Mouse (Mus musculus): Measurements from ENCODE around the gene Notch4. TPM values are rescaled to one million over a fixed set of nuclear protein-coding genes. Genes with fewer than 3 reads are reported as not detected.
A peak's percentile ranks its signal among the peaks of the same experiment; 100 is the strongest.

The Notch4 gene
- polyA plus RNA-seq, 1 experiment from 2014 or later, result 5.2 TPM

DNA sequence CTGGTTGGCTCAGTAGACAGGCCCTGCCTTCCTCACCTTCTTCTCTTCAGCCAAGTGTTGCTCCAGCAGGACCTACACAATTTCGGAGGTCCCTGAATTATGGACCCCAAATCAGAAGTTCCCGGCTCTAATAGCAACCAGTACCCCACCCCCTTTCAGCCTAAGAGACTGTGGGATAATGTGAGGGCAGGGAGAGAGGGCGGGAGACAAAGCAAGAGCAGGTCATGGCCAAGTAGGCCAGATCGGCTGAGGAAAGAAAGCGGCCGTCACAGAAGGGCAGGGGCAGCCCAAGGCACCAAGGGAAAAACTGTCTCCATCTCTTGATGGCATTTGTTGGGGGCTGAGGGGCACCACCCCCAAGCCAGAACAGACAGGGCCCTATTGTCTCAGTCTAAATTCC, 51.8 kb downstream of the Notch4 start, which contains the start of gene Egfl8:
Gene Egfl8, minus strand, starts transcription at position 101 of the 400 bp plus-strand sequence.
- ATAC-seq (ENCODE audit: insufficient number of reproducible peaks, low FRiP score, low TSS enrichment, low read depth) (no peak), DNase-seq (ENCODE audit: low spot score) (no peak)
- no peaks in the 10 kb centered on the region for H3K27me3 ChIP-seq (ENCODE audit: control insufficient read depth, insufficient read depth, low read length)
- no peaks in the 10 kb centered on the region for H3K4me1 ChIP-seq (ENCODE audit: control insufficient read depth, insufficient read depth, low read length)
- WGBS, result 83% methylated on average over 6 of the region's 6 CpGs
- H3K36me3 ChIP-seq (ENCODE audit: control insufficient read depth, insufficient read depth, low read length), result peaks cover 24% of the 10 kb centered on the region
- no peak within 1 kb of the TSS for H3K4me2 ChIP-seq (ENCODE audit: low read depth, severe bottlenecking)
- H3K27ac ChIP-seq (replicated peaks; ENCODE audit: low read depth, low read length), result no peak within 1 kb of the TSS
- no peak within 1 kb of the TSS for H3K9ac ChIP-seq (ENCODE audit: low read length)
- no peak within 1 kb of the TSS for H3K4me3 ChIP-seq (ENCODE audit: low read depth, low read length)
- H3K9me3 ChIP-seq (ENCODE audit: control insufficient read depth, low read length), result no peaks in the 10 kb centered on the region

DNA sequence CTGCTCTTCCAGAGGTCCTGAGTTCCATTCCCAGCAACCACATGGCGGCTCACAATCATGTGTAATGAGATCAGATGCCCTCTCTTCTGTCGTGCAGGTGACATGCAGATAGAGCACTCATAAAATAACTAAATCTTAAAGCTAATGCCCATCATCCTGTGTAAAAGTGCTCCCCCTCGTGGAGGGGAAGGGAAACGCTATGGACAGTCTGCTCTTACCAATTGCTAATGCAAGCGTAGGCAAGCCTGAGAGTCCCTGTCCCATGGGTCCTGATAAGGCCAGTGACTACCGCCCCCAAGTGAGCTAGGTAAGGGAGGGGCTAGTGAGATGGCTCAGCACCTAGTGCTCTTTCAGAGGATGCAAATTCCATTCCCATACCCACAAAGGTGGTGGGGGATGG, 54.9 kb downstream of the Notch4 start:
- H3K4me2 ChIP-seq (ENCODE audit: low read depth, severe bottlenecking), result no peak overlapping the region
- H3K4me3 ChIP-seq (ENCODE audit: low read depth, low read length), result no peak overlapping the region
- no peaks in the 10 kb centered on the region for H3K4me1 ChIP-seq (ENCODE audit: control insufficient read depth, insufficient read depth, low read length)
- H3K9me3 ChIP-seq (ENCODE audit: control insufficient read depth, low read length), result no peaks in the 10 kb centered on the region
- 21% methylated on average over 6 of the region's 6 CpGs for WGBS
- H3K36me3 ChIP-seq (ENCODE audit: control insufficient read depth, insufficient read depth, low read length), result peaks cover 2% of the 10 kb centered on the region; the same call in 1 of the 2 replicates
- H3K27me3 ChIP-seq (ENCODE audit: control insufficient read depth, insufficient read depth, low read length), result no peaks in the 10 kb centered on the region
- H3K27ac ChIP-seq (replicated peaks; ENCODE audit: low read depth, low read length), result no peak overlapping the region
- ATAC-seq (ENCODE audit: insufficient number of reproducible peaks, low FRiP score, low TSS enrichment, low read depth) (no peak), DNase-seq (ENCODE audit: low spot score) (peak; percentile 74)
- no peak overlapping the region for H3K9ac ChIP-seq (ENCODE audit: low read length)

GRCm38 (mm10) chr17:34621006-34621405, 56.9 kb downstream of the Notch4 start:
- Histone ChIP-seq H3K36me3 (ENCODE audit: control insufficient read depth, insufficient read depth, low read length) (no peaks in the 10 kb centered on the region), H3K4me2 (ENCODE audit: low read depth, severe bottlenecking) (no peak overlapping the region), H3K9me3 (ENCODE audit: control insufficient read depth, low read length) (no peaks in the 10 kb centered on the region), H3K4me3 (ENCODE audit: low read depth, low read length) (no peak overlapping the region), H3K27ac (replicated peaks; ENCODE audit: low read depth, low read length) (no peak overlapping the region), H3K9ac (ENCODE audit: low read length) (no peak overlapping the region), H3K4me1 (ENCODE audit: control insufficient read depth, insufficient read depth, low read length) (peaks cover under 1% of the 10 kb centered on the region; the same call in 1 of the 2 replicates), H3K27me3 (ENCODE audit: control insufficient read depth, insufficient read depth, low read length) (no peaks in the 10 kb centered on the region)
- DNase-seq (ENCODE audit: low spot score), result no peak
- ATAC-seq (ENCODE audit: insufficient number of reproducible peaks, low FRiP score, low TSS enrichment, low read depth), result no peak
- 86% methylated on average over 8 of the region's 8 CpGs for WGBS

- Histone ChIP-seq H3K9ac (ENCODE audit: low read length) (no peak overlapping the region), H3K4me2 (ENCODE audit: low read depth, severe bottlenecking) (no peak overlapping the region), H3K27me3 (ENCODE audit: control insufficient read depth, insufficient read depth, low read length) (no peaks in the 10 kb centered on the region), H3K27ac (replicated peaks; ENCODE audit: low read depth, low read length) (no peak overlapping the region), H3K9me3 (ENCODE audit: control insufficient read depth, low read length) (no peaks in the 10 kb centered on the region), H3K4me3 (ENCODE audit: low read depth, low read length) (no peak overlapping the region), H3K36me3 (ENCODE audit: control insufficient read depth, insufficient read depth, low read length) (no peaks in the 10 kb centered on the region), H3K4me1 (ENCODE audit: control insufficient read depth, insufficient read depth, low read length) (peaks cover 12% of the 10 kb centered on the region)
- WGBS, result 85% methylated on average over 9 of the region's 9 CpGs
- ATAC-seq (ENCODE audit: insufficient number of reproducible peaks, low FRiP score, low TSS enrichment, low read depth) (no peak), DNase-seq (ENCODE audit: low spot score) (no peak)
Measured at GRCm38 (mm10) chr17:34623161-34623560, 59.1 kb downstream of the Notch4 start.

DNA sequence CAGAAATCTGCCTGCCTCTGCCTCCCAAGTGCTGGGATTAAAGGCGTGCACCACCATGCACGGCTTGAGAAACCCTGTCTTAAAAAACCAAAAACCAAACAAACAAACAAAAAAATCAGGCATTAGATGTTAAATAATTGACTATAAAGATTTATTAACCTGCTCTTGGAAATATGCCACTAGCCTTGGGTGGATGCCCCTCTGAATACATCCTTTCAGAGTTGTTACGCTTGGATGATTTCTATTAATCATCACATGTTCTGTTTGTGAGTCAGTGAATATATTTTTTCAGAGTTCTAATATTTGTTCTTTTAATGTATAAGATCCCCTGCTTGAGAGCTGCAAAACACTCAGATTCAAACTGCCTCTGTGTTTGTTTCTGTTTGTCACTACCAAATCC, 60.9 kb downstream of the Notch4 start:
- Histone ChIP-seq H3K27ac (replicated peaks; ENCODE audit: low read depth, low read length) (no peak overlapping the region), H3K4me3 (ENCODE audit: low read depth, low read length) (no peak overlapping the region), H3K4me2 (ENCODE audit: low read depth, severe bottlenecking) (no peak overlapping the region), H3K4me1 (ENCODE audit: control insufficient read depth, insufficient read depth, low read length) (peaks cover 21% of the 10 kb centered on the region), H3K36me3 (ENCODE audit: control insufficient read depth, insufficient read depth, low read length) (no peaks in the 10 kb centered on the region), H3K9ac (ENCODE audit: low read length) (no peak overlapping the region), H3K9me3 (ENCODE audit: control insufficient read depth, low read length) (no peaks in the 10 kb centered on the region), H3K27me3 (ENCODE audit: control insufficient read depth, insufficient read depth, low read length) (peaks cover 4% of the 10 kb centered on the region)
- DNase-seq (ENCODE audit: low spot score) (no peak), ATAC-seq (ENCODE audit: insufficient number of reproducible peaks, low FRiP score, low TSS enrichment, low read depth) (no peak)
- 93% methylated on average over 3 of the region's 3 CpGs for WGBS

DNA sequence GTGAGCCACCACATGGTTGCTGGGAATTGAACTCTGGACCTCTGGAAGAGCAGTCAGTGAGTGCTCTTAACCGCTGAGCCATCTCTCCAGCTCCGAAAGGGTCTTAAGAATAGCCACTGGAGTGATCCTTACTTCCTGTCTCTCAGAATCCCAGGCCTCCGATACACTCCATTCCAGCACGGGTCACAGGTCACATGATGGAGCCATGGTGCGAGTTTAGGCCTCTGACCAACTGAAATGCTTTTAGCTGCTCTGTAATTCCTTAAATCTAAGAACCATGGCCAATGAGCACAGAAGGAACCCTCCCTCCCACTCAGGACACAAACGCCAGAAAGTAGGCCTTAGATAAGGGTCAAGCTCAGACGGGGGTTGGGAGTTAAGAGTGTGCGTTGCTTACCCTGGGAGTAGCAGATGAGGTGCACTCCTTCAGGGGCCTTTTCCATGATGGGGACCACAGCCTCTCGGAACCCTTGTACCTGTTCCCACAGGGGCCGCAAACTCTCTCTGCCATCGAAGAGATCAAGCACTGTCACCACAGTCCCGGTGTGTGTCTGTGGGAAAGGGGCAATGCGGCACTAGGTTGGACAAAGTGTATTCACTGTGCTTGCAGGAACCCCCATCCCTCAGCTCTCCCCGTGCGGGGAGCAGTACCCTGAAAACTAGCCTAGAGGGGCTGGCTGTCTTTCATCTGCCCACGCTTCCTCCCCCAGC, 62.1 kb downstream of the Notch4 start:
- Histone ChIP-seq H3K9ac (ENCODE audit: low read length) (peak overlapping the region; percentile 71), H3K9me3 (ENCODE audit: control insufficient read depth, low read length) (no peaks in the 10 kb centered on the region), H3K36me3 (ENCODE audit: control insufficient read depth, insufficient read depth, low read length) (no peaks in the 10 kb centered on the region), H3K4me1 (ENCODE audit: control insufficient read depth, insufficient read depth, low read length) (peaks cover 28% of the 10 kb centered on the region), H3K4me3 (ENCODE audit: low read depth, low read length) (peak overlapping the region; percentile 82), H3K27me3 (ENCODE audit: control insufficient read depth, insufficient read depth, low read length) (peaks cover 16% of the 10 kb centered on the region), H3K27ac (replicated peaks; ENCODE audit: low read depth, low read length) (no peak overlapping the region), H3K4me2 (ENCODE audit: low read depth, severe bottlenecking) (peak overlapping the region; percentile 94)
- DNase-seq (ENCODE audit: low spot score), result no peak
- WGBS, result 55% methylated on average over 16 of the region's 16 CpGs
- ATAC-seq (ENCODE audit: insufficient number of reproducible peaks, low FRiP score, low TSS enrichment, low read depth), result no peak

DNA sequence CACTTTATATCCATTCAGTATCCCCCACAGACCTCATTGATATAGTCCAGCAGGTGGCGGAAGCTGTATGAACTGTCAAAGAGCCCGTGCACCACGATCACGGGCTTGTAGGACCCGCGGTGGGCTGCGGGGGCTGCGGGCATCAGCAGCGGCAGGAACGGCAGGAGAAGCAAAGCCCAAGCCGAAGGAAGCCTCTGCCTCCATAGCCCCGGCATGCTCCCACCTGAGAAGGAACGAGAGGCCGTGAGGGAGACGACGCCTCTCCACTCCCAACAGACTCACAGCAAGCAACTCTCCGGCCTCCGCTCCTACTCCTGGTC, 62.7 kb downstream of the Notch4 start:
- DNase-seq (ENCODE audit: low spot score) (peak; percentile 54), ATAC-seq (ENCODE audit: insufficient number of reproducible peaks, low FRiP score, low TSS enrichment, low read depth) (0 out of 2 replicates have a peak, but pooled peaks have one; percentile 5)
- peak overlapping the region; percentile 82 for H3K4me3 ChIP-seq (ENCODE audit: low read depth, low read length)
- WGBS, result under 1% methylated on average over 18 of the region's 18 CpGs
- H3K27ac ChIP-seq (replicated peaks; ENCODE audit: low read depth, low read length), result no peak overlapping the region
- no peaks in the 10 kb centered on the region for H3K9me3 ChIP-seq (ENCODE audit: control insufficient read depth, low read length)
- peak overlapping the region; percentile 71 for H3K9ac ChIP-seq (ENCODE audit: low read length)
- no peaks in the 10 kb centered on the region for H3K36me3 ChIP-seq (ENCODE audit: control insufficient read depth, insufficient read depth, low read length)
- peaks cover 28% of the 10 kb centered on the region for H3K4me1 ChIP-seq (ENCODE audit: control insufficient read depth, insufficient read depth, low read length)
- peaks cover 21% of the 10 kb centered on the region for H3K27me3 ChIP-seq (ENCODE audit: control insufficient read depth, insufficient read depth, low read length)
- H3K4me2 ChIP-seq (ENCODE audit: low read depth, severe bottlenecking), result peak overlapping the region; percentile 94

GRCm38 (mm10) chr17:34627093-34627942, 63.2 kb downstream of the Notch4 start:
- Histone ChIP-seq H3K4me3 (ENCODE audit: low read depth, low read length) (peak overlapping the region; percentile 82), H3K4me2 (ENCODE audit: low read depth, severe bottlenecking) (peak overlapping the region; percentile 94), H3K27me3 (ENCODE audit: control insufficient read depth, insufficient read depth, low read length) (peaks cover 26% of the 10 kb centered on the region), H3K9me3 (ENCODE audit: control insufficient read depth, low read length) (no peaks in the 10 kb centered on the region), H3K9ac (ENCODE audit: low read length) (peak overlapping the region; percentile 71), H3K27ac (replicated peaks; ENCODE audit: low read depth, low read length) (peak overlapping the region; percentile 81), H3K4me1 (ENCODE audit: control insufficient read depth, insufficient read depth, low read length) (peaks cover 28% of the 10 kb centered on the region), H3K36me3 (ENCODE audit: control insufficient read depth, insufficient read depth, low read length) (no peaks in the 10 kb centered on the region)
- under 1% methylated on average over 45 of the region's 45 CpGs for WGBS
- ATAC-seq (ENCODE audit: insufficient number of reproducible peaks, low FRiP score, low TSS enrichment, low read depth) (peak; percentile 68), DNase-seq (ENCODE audit: low spot score) (peak; percentile 92)
